Mouse (Mus musculus) splenic B cell, adult 2 months (primary cell): ENCODE measurements at regions not wholly inside any gene's neighbourhood (a gene's known extent, or its start where the extent isn't known, plus 50 kb on each side); places are given as distances from the start of the nearest gene placed in this dataset.

ENCODE experiments used
- DNase-seq: peaks from one replicate; pipeline ENCODE4 v3.0.0-alpha.2; 2011; ENCODE audit warnings: low read depth, low spot score
- H3K27me3 ChIP-seq: 2 replicates; pipeline ENCODE4 v1.6.1; 2012; ENCODE audit warnings: mild to moderate bottlenecking, low read length, moderate library complexity, mixed read lengths; ENCODE audit not compliant: control insufficient read depth, poor library complexity, insufficient read depth, severe bottlenecking
- H3K36me3 ChIP-seq: 2 replicates; pipeline ENCODE4 v1.6.1; 2012; ENCODE audit warnings: mild to moderate bottlenecking, low read length, moderate library complexity, mixed read lengths; ENCODE audit not compliant: control insufficient read depth, poor library complexity, insufficient read depth, severe bottlenecking

GRCm38 (mm10) chr16:55442821-55443581 is 145.2 kb upstream of the Zpld1 start:
- no peak for DNase-seq
- no peaks in the 10 kb centered on the region for H3K27me3 ChIP-seq
- H3K36me3 ChIP-seq, result no peaks in the 10 kb centered on the region

GRCm38 (mm10) chr16:55435139-55435968 is 137.6 kb upstream of the Zpld1 start:
- Histone ChIP-seq H3K36me3 (no peaks in the 10 kb centered on the region), H3K27me3 (no peaks in the 10 kb centered on the region)
- no peak for DNase-seq

DNA sequence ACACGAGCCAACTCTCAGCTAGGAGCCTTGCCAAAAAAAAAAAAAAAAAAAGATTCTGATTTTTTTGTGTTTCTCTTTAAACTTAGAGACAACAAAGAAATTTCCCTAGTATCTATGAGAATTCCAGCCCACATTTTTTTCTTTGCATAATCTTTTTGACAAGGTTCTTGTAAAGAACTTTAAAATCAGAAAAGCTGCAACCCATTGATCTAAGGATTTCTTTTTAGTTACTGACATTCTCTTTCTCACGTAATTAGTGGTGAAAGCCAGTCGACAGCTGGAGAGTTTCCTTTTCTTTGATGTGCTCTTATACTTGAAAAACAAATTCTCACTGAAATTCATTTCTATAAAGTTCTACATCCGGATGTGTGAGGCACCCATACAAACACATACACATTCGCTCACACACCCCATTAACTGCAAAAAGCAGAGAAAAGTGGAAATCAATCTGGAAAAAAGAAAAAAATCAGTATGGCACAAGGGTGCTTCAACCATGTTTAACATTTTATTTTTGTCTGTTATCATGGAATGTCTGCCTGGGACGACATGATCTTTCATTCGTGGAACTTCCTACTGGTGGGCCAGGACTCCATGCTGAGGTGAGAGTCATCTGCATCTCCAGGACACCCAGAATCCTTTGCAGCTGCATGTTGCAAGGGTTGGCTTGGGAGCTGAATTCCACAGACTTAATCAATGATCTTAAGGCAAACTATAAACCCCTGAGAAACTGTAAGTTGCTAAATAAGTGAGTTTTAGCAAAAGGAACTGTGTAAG is 124.0 kb upstream of the Zpld1 start:
- no peak for DNase-seq
- H3K36me3 ChIP-seq, result no peaks in the 10 kb centered on the region
- H3K27me3 ChIP-seq, result no peaks in the 10 kb centered on the region

DNA sequence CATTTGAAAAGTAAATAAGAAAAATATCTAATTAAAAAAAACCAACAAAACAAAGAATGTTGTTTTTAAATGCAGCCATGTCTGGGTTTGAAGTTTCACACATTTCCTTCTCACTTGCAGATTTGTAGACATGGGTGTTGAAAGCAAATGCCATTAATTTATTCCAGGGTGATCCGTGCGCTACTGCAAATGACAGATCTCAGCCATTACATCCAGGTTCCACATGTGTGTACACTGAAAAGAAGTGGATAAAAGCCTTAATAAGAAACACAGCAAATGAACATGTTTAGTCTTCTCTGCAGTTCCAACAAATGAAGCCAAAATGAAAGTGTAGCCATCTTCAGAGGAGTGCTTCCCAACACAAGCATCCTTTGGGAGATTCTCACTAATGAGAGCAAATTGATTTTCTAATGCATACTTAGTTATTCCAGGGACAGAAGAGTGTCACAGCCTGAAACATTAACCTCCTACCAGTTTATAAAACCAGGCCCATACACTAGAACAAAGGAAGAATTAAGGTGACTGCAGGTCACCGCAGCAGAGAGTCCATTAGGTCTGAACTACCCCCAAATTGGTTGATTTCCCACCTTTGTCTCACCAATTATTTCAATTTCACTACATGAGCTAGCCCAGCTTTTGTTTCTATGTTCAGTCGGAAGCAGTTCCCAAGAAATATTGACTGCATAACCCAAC is 123.2 kb upstream of the Zpld1 start:
- no peak for DNase-seq
- H3K27me3 ChIP-seq, result no peaks in the 10 kb centered on the region
- no peaks in the 10 kb centered on the region for H3K36me3 ChIP-seq

DNA sequence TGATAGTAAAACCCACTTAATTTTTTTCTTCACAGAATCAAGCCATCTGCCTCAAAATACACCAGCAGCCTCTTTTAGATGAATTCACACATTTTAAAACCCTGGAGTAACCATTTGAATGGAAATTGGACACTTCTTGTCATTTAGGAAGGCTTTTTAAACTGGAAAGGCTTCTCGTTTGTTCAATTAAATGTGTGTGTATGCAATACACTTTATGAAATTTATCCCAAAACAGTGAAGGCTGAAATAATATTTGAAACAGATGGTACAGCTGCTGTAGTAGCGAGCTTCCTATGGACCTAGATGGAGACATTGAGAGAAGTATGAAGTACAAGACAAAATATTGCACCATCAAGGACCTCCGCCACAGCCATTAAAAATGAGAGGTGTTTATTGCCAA is 121.1 kb upstream of the Zpld1 start:
- no peaks in the 10 kb centered on the region for H3K36me3 ChIP-seq
- no peaks in the 10 kb centered on the region for H3K27me3 ChIP-seq
- DNase-seq, result no peak

GRCm38 (mm10) chr16:55400818-55401217 is 103.0 kb upstream of the Zpld1 start:
- H3K27me3 ChIP-seq, result no peaks in the 10 kb centered on the region
- H3K36me3 ChIP-seq, result no peaks in the 10 kb centered on the region
- no peak for DNase-seq

GRCm38 (mm10) chr16:55394864-55395263 is 97.1 kb upstream of the Zpld1 start:
- Histone ChIP-seq H3K27me3 (no peaks in the 10 kb centered on the region), H3K36me3 (no peaks in the 10 kb centered on the region)
- DNase-seq, result no peak

DNA sequence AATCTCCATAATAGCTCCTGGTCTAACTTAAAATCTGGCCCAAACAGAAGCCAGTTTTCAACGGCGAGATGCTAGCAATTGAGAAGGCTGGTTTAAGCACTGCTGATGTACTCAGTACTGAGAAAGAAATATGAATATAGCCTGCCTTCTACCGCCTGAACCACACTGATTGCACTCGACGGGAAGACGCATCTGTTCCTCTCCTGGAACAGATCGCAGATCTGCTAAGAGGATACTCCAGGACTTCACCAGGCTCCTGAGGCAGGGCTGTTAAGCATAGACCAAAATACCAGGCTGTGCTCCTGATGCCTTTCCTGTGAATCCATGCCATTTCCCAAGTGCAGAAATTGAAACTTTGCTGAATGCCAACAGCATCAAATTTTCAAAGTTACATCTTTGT is 92.6 kb upstream of the Zpld1 start:
- no peak for DNase-seq
- no peaks in the 10 kb centered on the region for H3K36me3 ChIP-seq
- H3K27me3 ChIP-seq, result no peaks in the 10 kb centered on the region

DNA sequence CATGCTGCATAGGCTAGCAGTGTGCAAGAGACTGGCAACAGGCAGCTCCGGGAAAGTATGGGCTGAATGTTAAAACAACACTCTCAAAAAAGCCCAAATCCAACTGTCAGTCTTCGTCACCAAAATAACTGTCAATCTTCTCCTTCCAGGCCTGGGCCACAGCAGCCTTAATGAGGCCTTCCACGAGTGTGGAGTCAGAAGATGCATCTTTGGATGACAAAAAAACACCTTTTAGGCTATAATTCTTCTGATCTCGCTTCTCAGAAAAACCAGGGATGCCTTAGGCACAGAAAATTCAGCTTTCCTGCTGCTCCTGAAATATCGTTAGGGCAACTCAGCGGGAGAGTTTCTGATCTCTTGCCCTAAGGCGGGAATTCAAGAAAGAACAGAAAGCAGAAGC is 82.2 kb upstream of the Zpld1 start:
- H3K27me3 ChIP-seq, result no peaks in the 10 kb centered on the region
- no peak for DNase-seq

DNA sequence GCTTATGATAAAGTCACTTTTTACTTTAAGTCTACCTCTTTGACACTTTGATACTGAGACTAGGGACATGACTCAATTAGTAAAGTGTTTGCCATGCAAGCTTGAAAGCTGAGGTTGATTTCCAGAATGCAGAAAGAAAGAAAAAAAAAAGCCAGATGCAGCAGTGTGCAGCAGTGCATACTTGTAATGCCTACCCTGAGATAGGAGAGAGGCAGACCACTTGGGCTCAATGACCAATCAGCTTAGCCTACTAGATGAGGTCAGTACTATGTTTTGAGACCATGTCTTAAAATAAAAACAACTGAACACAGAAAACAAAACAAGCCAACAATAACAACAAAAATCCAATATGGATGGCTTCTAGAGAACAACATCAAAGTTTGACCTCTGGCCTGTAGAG is 81.4 kb upstream of the Zpld1 start:
- Histone ChIP-seq H3K27me3 (no peaks in the 10 kb centered on the region), H3K36me3 (no peaks in the 10 kb centered on the region)
- DNase-seq, result no peak

More for the DNA sequence above, 82.2 kb upstream of the Zpld1 start:
- H3K36me3 ChIP-seq, result no peaks in the 10 kb centered on the region

GRCm38 (mm10) chr16:55378701-55379100 is 80.9 kb upstream of the Zpld1 start:
- DNase-seq, result no peak
- Histone ChIP-seq H3K36me3 (no peaks in the 10 kb centered on the region), H3K27me3 (no peaks in the 10 kb centered on the region)

DNA sequence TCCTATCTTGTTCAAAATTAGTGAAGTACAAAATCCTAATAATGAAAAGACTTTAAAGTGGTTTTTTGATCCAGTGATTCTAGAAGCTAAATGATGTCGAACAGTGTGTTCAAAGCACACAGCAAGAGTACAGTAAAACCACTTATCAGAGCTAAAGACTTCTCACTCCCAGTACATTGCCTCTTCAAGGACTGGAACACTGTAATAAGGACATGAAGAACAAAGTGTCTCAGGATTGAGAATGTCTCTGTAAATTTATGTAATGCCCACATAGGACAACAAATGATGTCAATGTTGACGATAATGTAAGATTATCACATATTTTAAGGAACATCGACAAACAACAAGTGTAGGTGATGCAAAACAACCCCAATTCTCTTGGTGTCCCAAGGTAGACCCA is 78.1 kb upstream of the Zpld1 start:
- Histone ChIP-seq H3K36me3 (no peaks in the 10 kb centered on the region), H3K27me3 (no peaks in the 10 kb centered on the region)
- no peak for DNase-seq

GRCm38 (mm10) chr16:55357686-55358085 is 59.9 kb upstream of the Zpld1 start:
- Histone ChIP-seq H3K36me3 (no peaks in the 10 kb centered on the region), H3K27me3 (no peaks in the 10 kb centered on the region)
- DNase-seq, result no peak

GRCm38 (mm10) chr16:55356097-55356496 is 58.3 kb upstream of the Zpld1 start:
- no peaks in the 10 kb centered on the region for H3K27me3 ChIP-seq
- no peaks in the 10 kb centered on the region for H3K36me3 ChIP-seq
- DNase-seq, result no peak
